Mouse (Mus musculus): ENCODE data around the gene Chkb.

The Chkb gene
- long read RNA-seq, experiment 1, transcript Chkb-201 (11 exons, 1,707 nt): major isoform, 11 of 25 reads
- long read RNA-seq, experiment 1, transcript Chkb-208 (10 exons, 1,416 nt): minor isoform, 6 of 25 reads
- long read RNA-seq, experiment 1, partial matches to known transcripts: 1 of 25 reads
- long read RNA-seq, experiment 1, other reads (novel, unspliced or antisense): 7 of 25 reads
- long read RNA-seq, experiment 2, transcript Chkb-208 (10 exons, 1,416 nt): minor isoform, 10 of 34 reads
- long read RNA-seq, experiment 2, transcript Chkb-201 (11 exons, 1,707 nt): major isoform, 15 of 34 reads
- long read RNA-seq, experiment 2, partial matches to known transcripts: 1 of 34 reads
- long read RNA-seq, experiment 2, other reads (novel, unspliced or antisense): 8 of 34 reads

GRCm38 (mm10) chr15:89429352-89430221 lies at the start of gene Chkb, which contains the start of the genes C730034F03Rik and Gm44502:
Chkb (minus strand) TSS chr15:89429908.
C730034F03Rik (plus strand) TSS chr15:89429589.
Gm44502 (minus strand) TSS chr15:89429696.
- intact Hi-C loops (cut with DNase I): loop anchor here (5.0 kb wide), 1 partner anchor 52 kb away; the partner anchor contains the start of genes Odf3b and Tymp

- intact Hi-C loops (cut with DNase I): no loop called here
Measured at GRCm38 (mm10) chr15:89478622-89479021, 48.9 kb upstream of the Chkb start.

DNA sequence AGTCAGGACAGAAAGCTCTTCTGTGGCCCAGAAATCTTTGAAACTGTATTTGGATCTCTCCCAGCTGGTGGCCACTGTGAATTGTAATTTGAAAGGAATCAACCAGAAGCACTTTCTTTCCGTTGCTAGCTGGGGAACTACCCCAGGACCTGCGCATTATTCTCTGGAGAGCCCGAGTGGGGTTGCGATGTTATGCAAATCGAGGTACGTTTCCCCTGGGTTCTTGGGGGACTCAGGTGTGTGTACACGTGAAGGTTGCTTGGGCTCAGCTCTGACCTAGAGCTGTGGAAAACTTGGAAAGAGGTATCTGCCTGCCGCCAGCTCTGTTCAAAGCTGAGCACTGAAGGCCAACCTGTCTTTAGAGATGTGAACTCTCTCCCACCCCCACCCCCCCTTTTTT lies 48.1 kb upstream of the Chkb start:
- intact Hi-C loops (cut with DNase I): no loop called here

GRCm38 (mm10) chr15:89477091-89477491 lies 47.4 kb upstream of the Chkb start, which contains the start of gene Arsa:
Arsa (minus strand) TSS chr15:89477425.
- intact Hi-C loops (cut with DNase I): no loop called here

DNA sequence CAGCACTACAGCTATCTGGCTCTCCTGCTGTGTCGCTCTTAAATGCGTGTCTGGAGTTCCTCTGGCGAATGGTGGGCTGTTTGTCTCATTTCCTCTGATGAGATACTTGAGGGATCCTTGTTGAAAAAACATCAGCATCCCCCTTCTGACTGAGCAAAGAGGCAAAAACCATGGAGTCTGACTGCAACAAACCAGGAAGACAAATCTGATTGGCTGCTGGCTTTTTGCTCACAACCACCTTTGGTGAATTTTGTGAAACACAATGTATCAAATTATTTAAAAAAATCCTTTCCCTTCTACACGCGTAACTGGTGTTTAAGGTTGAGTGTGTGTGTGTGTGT lies 46.7 kb upstream of the Chkb start:
- intact Hi-C loops (cut with DNase I): no loop called here

DNA sequence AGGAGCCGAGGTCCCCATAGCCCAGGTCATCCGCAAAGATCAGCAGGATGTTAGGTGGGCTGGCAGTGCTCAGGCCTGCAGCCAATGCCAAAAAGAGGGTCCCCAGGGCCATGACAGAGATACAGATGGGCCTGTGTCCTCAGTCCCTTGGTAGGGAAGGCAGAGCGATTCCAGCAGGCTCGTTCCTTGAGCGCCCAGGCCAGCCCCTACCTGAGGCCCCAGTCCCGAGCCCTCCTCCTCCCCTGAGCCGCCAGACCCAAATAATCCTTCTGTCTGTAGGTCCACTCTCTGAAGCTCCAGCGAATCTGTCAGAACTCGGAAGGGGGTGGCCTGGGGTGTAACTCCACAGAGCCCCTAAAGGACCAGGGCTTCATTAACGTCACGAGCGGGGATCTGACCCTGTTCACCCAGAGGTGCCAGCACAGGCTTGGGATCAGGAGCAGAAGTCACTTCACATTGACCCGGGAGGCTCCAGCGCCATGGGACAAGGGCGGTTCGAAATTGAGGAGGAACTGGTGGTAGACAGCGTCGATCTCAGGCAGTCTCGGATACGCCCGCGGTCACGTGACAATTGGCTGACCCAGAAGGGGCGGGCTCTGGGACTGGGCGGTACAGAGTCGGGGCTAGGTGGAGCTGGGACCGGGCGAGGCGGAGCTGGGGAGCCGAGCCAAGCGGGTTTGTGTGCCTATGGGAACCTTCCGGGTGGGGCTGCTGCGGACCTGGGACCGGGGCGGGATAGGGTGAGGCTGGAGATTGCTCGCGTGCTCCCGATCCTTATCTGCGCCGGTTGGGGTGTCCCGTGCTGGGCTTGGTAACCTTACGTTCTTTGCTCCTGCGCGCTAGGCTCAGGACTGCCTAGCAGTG lies 46.1 kb upstream of the Chkb start:
- intact Hi-C loops (cut with DNase I): no loop called here

DNA sequence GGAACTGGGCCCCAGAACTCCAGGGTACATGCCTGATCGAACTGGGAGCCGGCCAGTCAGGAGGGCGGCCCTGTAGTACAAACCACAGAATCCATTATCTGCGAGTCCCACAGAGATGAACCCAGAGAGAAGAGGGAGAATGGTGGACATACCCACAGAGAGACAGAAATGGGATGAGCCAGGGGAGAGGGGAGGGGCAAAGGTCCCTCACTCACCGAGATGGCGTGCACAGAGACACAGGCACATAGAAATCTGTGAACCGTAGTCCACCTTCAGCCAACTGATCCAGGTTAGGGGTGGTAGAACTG lies 45.5 kb upstream of the Chkb start:
- intact Hi-C loops (cut with DNase I): no loop called here

DNA sequence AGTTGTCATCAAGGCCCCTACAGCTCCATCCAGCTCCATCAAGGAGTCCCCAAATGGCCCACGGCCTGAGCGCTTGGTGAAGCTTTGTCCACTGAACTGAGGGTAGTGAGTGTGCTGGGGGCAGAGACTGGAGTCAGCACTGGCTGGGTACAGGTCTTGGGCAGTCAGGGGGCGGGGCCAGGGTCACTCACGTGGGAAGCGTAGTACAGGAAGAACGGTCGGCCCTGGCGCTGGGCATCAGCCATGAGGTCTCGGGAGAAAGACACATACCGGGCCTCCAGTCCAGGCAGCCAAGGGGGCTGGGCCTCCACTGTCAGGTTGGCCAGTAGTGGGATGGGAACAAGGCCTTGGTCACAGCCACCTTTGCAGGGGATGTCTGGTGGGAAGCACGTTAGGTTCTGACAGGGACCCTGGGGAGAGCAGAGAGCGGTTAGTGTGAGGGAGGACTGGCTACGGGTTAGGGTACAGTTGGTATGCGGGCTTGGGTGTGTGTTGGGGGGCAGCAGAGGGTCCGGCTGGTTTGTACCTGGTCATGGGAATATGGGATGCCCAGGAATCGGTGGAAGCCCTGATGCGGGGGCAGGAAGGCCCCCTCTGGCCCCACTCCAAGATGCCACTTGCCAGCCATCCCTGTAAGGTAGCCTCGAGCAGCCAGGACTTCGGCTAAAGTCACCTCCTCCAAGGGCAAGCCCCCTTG lies 45.0 kb upstream of the Chkb start:
- intact Hi-C loops (cut with DNase I): no loop called here

DNA sequence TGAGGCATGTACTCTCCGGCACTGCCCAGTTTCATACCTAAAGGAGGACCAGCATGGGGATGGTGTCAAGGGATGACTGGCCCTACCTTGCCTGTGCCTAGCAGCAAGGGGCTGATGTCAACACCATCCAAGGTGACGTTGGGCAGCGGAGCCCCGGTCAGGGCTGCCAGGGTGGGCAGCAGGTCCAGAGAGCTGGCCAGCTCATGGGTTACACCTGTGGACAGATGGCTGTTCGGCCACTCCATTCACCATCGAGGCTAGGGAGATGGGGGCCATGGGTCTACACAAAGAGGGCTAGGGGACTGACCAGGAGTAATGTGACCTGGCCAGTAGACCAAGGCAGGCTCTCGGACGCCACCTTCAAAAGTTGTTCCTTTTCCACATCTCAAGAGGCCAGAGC lies 44.2 kb upstream of the Chkb start:
- intact Hi-C loops (cut with DNase I): no loop called here

DNA sequence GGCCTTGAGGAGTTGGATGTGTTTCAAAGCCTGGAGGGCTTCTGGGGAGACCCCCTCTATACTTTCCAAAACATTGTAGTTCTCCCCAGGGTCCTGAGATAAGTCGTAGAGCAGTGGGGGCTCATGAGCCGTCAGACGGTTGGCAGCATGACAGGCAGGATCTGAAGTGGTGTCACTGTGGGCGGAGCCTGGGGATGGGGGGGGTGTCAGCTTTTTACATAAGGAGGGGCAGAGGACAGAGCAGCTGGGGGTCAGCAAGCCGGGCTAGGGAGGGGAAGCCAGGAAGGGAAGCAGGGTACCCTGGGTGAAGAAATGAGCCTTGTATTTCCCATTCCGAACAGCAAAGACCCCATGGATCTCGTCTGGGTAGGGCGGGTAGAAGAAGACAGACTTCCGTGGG lies 43.7 kb upstream of the Chkb start:
- intact Hi-C loops (cut with DNase I): no loop called here

GRCm38 (mm10) chr15:89471476-89471875 lies 41.8 kb upstream of the Chkb start:
- intact Hi-C loops (cut with DNase I): no loop called here

DNA sequence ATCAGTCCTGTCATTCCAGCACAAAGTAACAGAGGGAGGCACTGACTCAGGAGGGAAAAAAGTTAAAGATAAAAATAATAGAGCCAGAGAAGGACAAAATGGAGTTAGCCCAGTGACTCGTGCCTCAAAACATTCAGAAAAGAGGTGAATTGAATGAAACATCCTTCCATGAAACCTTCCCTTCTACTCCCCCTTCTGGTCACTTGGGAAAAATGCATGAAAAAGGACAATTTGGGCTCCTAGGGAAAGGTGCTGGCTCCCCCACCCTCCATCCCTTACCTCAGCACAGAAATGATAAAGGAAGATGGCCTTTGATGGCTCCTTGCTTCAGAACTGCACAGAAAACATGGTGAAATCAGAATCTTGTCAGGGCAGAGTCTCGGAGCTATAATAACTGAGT lies 38.9 kb upstream of the Chkb start:
- intact Hi-C loops (cut with DNase I): no loop called here

- intact Hi-C loops (cut with DNase I): no loop called here
Measured at GRCm38 (mm10) chr15:89465052-89465451, 35.3 kb upstream of the Chkb start.

DNA sequence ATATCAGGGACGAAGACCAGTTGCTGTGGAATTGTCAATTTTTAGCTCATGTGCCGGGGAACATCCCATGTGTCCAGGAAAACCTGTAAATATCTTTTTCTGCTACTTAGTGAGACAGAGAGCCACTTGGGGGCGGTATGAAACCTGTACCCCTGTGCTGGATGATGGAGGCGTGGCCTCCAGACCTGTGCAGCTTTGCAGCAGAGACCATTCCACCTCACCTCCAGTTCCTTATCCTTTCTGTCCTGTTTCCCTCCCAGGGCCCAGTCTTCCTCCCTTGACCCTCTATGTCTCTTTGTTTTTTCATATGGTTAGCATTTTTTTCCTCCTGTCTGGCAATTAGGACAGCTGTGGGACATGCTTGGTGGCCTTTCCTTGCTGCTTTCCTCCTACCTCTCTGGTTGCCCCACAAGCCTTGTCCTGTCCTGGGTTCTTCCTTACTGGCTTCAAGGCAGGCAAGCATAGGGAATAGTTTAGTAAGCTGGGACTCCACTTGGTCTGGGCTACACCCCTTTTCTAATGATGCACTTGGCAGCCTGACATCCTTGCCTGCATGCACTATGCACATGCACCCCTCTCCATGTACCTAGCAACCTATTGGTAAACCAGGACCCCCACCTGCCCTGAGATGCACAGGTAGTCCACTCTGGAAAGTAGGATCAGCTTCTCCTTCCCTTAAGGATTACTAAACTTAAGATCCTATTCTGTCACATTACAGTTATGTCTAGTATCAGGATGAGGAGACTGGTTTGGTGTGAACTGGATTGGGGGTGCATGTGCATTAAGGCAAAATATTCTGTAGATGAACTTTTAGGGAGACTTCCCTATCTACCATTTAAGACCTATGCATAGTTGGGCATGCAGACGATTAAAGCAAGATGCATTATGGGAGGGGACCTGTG lies 33.9 kb upstream of the Chkb start:
- intact Hi-C loops (cut with DNase I): loop anchor here (5.0 kb wide), 1 partner anchor 69 kb away; no protein-coding TSS in a partner anchor

- intact Hi-C loops (cut with DNase I): loop anchor here (5.0 kb wide), 1 partner anchor 70 kb away; no protein-coding TSS in a partner anchor
Measured at GRCm38 (mm10) chr15:89462176-89462575, 32.5 kb upstream of the Chkb start.

GRCm38 (mm10) chr15:89461321-89461720 lies 31.6 kb upstream of the Chkb start:
- intact Hi-C loops (cut with DNase I): loop anchor here (5.0 kb wide), 1 partner anchor 71 kb away; no protein-coding TSS in a partner anchor

DNA sequence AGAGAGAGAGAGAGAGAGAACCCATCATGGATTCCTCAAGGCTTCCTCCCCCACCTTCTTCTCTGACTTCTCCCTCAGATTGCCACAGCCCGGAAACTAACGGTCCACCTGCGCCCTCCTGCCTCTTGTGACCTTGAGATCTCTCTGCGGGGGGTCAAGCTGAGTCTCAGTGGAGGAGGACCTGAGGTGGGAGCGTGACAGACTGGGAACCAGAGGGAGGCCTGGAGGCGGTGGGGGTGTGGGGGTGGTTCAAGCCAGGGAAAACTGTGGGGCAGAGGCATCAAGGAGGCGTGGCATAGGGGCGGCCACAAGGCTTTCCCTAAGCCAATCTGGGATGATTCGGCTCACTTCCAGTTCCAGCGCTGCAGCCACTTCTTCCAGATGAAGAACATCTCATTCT lies 30.6 kb upstream of the Chkb start:
- intact Hi-C loops (cut with DNase I): loop anchor here (5.0 kb wide), 1 partner anchor 72 kb away; no protein-coding TSS in a partner anchor

DNA sequence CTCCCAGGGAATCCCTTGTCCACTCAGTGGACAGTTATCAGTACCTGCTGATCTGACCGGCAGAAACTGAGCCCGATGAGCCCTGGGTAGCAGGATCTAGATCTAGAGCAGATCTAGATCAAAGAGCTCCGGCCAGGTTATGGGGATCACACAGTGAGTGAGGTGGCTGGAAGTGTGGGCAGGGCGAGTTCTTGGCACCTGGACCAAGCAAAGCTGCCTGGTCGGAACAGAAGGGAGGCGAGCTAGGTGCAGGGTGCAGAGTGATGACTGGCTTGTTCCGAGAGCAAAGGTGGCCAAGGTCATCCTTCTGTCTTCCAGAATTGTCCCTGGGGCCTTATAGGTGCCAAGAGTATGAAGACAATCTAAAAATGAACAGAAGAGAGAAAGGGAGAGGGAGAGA lies 30.1 kb upstream of the Chkb start:
- intact Hi-C loops (cut with DNase I): loop anchor here (5.0 kb wide), 1 partner anchor 72 kb away; no protein-coding TSS in a partner anchor

DNA sequence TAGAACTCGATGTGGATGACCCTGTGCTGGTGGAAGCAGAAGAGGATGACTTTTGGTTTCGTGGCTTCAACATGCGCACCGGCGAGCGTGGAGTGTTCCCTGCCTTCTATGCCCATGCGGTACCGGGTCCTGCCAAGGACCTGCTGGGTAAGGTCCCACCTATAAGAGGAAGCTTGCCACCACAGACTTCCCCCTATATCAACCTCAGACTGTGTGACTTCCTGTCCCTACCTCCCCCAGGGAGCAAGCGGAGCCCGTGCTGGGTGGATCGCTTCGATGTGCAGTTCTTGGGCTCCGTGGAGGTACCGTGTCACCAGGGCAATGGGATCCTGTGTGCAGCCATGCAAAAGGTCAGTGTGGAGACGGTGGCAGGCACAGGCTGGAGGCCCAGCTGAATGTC lies 29.2 kb upstream of the Chkb start:
- intact Hi-C loops (cut with DNase I): no loop called here

Measured in adrenal gland (tissue).